Mouse (Mus musculus): ENCODE measurements around the gene Ndufb3.
"Not testable (repeated sequence)": the region's sequence is repeated elsewhere in the genome, so short reads cannot be mapped to it uniquely, and the experiment has no call there.

The Ndufb3 gene

DNA sequence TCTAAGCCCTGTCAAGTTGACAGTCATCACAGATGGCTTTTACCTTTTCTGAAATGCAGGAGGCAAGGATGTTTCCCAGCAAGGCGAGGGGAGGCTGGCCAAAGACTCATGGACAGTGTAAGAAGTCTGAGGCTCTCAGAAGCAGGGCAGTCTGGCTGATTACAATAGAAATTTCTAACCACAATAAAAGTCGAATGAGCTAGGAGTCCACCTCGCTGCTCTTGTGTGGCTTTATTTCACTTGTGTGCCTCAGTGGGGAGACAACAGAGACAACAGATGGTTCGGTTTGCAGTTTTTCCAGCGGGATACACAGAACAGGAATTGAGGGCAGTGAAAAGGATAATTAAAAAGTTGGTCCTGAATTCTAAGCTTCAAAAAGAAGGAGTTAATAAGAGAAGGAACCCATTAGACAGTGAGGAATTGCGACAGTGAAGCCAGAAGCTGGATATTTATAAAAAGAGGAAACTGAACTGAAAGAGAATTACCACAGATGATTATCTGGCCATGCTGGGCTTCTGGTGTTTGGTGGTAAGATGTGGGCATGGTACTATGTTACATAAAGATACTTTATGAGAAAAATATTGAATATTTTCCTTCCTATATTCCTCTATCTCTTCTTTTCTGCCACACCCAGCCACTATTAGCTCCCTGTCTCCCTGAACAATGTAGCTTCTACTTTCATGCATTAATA lies 31.9 kb downstream of the Ndufb3 start:
- no peak for DNase-seq (ENCODE audit: low spot score)

- DNase-seq (ENCODE audit: low spot score), result no peak
Measured at GRCm38 (mm10) chr1:58618766-58619165, 32.6 kb downstream of the Ndufb3 start.

DNA sequence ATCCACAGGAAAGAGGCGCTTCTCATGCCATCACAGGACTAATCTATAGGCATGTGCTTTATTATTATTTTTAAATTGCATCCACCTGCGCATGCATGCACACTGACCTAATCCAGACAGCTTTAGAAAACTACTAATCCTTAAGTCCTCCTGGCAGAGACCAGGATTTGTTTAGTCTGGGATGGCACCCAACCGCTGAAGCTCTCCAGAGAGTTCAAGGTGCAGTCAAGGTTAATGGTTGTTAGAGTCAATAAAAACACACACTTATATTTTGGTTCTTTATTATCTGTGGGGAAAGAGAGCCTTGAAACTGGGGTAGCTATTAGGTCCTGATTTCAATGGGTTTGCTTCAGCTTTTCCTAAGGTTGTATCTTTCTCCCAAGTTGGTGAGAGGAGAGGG lies 35.1 kb downstream of the Ndufb3 start:
- no peak for DNase-seq (ENCODE audit: low spot score)

DNA sequence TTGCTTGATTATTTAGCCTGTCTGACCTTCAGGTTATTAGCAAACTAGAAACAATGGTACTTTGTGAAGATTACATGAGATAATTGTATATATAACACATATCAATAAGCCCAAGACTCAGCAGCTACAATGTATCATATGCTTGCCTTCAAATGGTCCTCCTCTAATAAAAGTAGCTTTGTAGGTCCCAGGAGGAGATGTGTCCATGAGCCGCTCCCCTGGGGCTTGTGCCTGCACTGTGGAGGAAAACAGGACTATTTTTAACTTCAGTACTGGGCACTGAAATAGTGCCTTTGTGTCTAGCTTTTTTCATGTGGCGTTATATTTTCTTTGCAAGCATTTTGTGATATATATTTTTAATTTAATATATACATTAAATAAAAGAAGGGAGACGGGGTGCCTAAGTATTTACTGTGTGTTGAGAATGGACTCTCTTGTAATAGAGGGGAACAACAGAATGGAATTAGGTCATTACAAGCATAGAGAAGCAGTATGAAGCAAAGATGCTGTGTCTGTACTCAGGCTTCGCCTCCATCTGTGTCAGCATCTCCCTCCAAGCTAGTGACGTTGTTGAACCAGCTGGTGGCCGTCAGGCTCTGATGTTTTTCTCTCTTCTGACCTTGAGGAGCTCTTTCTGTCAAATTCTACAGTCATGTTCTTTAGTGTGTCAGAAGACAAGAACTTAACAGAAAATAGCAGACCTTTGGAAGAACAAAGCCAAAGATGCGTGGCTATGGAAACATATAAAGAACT lies 36.0 kb downstream of the Ndufb3 start:
- DNase-seq (ENCODE audit: low spot score), result no peak

DNA sequence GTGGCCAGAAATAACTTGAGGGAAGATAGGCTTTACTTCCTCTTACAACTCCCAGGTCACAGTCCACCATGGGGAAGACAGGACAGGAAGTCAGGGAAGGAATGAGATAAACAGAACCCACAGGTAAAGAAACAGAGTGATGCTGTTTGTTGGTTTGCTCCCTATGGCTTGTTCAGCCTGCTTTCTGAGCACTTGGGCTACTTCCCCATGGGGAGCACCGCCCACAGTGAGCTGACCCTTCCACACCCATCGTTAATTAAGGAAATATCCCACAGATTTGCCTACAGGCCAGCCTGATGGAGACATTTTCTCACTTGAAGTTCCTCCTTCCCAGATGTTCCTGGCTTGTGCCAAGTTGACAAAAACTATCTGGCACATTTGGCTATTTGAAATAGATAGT lies 42.7 kb downstream of the Ndufb3 start:
- not testable (repeated sequence) for DNase-seq (ENCODE audit: low spot score)
